Mouse (Mus musculus) embryonic fibroblast, embryonic 13.5 days (primary cell): ENCODE results near the gene Rbm20.

Experiments
- CTCF ChIP-seq: IDR thresholded peaks from 2 replicates; pipeline ENCODE4 v1.5.1; 2011; ENCODE audit warnings: mild to moderate bottlenecking, control low read depth, low read length, moderate library complexity, borderline replicate concordance; ENCODE audit not compliant: insufficient read depth
- POLR2A ChIP-seq: IDR thresholded peaks from 2 replicates; pipeline ENCODE4 v1.6.1; 2011; ENCODE audit warnings: low read depth, mild to moderate bottlenecking, control low read depth, low read length, moderate library complexity

DNA sequence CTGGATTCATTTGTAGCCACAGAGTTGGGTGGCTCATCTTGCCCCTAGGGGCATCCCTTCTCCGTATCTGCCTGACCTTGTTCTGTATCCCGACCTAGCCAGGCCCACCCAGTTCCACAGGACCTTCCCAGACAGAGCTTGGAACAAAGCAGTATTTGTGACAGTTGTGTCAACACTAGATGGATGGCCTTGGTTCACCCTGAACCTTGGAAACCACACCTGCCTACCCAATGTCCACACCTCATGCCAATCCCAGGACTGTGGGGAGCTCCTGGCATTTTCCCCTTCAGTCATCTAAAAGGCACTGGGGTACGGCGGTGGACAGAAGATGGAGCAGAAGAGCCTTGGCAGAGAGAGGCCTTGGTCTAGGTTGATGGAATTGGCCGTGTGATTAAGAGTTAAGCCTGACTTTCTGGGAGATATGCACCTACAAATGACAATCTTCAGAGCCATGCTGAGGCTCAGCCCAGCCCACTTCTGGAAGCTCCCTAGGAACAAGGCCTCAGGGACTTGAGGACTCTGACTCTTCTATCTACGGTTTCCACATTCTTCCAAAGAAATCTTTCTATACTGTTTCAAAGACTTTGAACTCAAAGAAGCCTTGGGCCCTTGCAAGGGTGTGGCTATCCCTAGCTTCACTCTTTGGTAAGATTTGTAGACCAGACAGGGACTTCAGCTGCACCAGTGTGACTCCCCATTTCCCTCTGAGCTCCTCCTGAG lies 196.0 kb downstream of the Rbm20 start:
- TF ChIP-seq POLR2A (no peak), CTCF (no peak)
